Mouse (Mus musculus): ENCODE results near the gene Csnka2ip. TPM values are rescaled to one million over a fixed set of nuclear protein-coding genes. Genes with fewer than 3 reads are reported as not detected.

Csnka2ip gene
- total and polyA plus RNA-seq, 2 experiments from 2014 or later = not detected

DNA sequence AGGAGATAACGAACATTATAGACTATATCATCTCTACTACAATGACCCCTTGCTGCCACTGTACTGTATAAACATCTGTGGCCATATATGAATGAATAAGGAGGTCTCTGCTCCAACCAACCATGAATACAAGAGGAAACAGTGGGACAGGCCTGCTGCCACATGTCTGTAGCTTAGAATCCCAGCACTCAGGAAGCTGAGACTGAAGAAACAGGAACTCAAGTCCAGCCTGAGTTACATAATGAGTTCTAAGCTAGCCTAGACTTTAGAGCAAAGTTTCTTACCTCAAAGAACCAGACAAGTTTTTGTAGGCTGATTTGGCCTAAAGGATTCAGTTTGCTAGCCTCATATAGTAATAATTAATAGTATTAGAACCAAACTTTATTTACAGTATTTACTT is 5.6 kb upstream of the Csnka2ip start:
- no peaks in the 10 kb centered on the region for H3K9me3 ChIP-seq (ENCODE audit: low read length)
- WGBS = 93% methylated on average over 1 of the region's 1 CpGs
- TF ChIP-seq CTCF (IDR thresholded peaks at IDR 0.05) = no peak
- no peak for DNase-seq (ENCODE audit: low spot score)
- H3K9ac ChIP-seq (replicated peaks; ENCODE audit: low read length, poor library complexity, severe bottlenecking) = no peak overlapping the region
- no peaks in the 10 kb centered on the region for H3K4me1 ChIP-seq (ENCODE audit: insufficient read depth, low read length)
- H3K4me3 ChIP-seq (ENCODE audit: low read depth, low read length) = no peak overlapping the region
- no peaks in the 10 kb centered on the region for H3K27me3 ChIP-seq (ENCODE audit: insufficient read depth, low read length)
- no peak for ATAC-seq (ENCODE audit: low FRiP score)
- no peaks in the 10 kb centered on the region for H3K36me3 ChIP-seq (ENCODE audit: insufficient read depth, low read length)
- H3K4me2 ChIP-seq (ENCODE audit: low read depth, low read length, poor library complexity, severe bottlenecking) = no peak overlapping the region
- no peak overlapping the region for H3K27ac ChIP-seq (ENCODE audit: low read depth, low read length)

- no peak for DNase-seq (ENCODE audit: low spot score)
- no peaks in the 10 kb centered on the region for H3K9me3 ChIP-seq (ENCODE audit: low read length)
- whole genome bisulfite sequencing = 83% methylated on average over 2 of the region's 2 CpGs
- H3K27ac ChIP-seq (ENCODE audit: low read depth, low read length) = no peak overlapping the region
- H3K4me2 ChIP-seq (ENCODE audit: low read depth, low read length, poor library complexity, severe bottlenecking) = no peak overlapping the region
- no peaks in the 10 kb centered on the region for H3K4me1 ChIP-seq (ENCODE audit: insufficient read depth, low read length)
- H3K27me3 ChIP-seq (ENCODE audit: insufficient read depth, low read length) = no peaks in the 10 kb centered on the region
- H3K4me3 ChIP-seq (ENCODE audit: low read depth, low read length) = no peak overlapping the region
- H3K9ac ChIP-seq (replicated peaks; ENCODE audit: low read length, poor library complexity, severe bottlenecking) = no peak overlapping the region
- no peaks in the 10 kb centered on the region for H3K36me3 ChIP-seq (ENCODE audit: insufficient read depth, low read length)
- TF ChIP-seq CTCF (IDR thresholded peaks at IDR 0.05) = no peak
- no peak for ATAC-seq (ENCODE audit: low FRiP score)
These were observed 15.4 kb downstream of the Csnka2ip start for GRCm38 (mm10) chr16:64586825-64587224.

DNA sequence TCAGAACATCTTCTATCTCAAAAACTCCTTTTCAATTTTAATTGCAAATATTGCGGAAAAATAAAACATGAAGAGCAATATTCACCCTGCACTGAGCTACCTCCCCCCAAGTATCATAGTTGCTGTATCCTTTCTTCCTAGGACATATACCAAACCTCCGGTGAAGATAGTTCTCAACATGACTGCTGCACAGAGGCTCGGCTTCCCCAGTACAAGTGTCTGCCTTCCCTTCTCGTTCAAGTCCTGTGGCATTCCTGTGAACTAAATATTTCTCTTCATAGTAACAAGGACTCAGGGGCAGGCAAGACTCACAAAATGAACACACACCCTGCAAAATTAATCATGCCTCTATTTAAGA is 16.0 kb downstream of the Csnka2ip start:
- 85% methylated on average over 4 of the region's 4 CpGs for WGBS

DNA sequence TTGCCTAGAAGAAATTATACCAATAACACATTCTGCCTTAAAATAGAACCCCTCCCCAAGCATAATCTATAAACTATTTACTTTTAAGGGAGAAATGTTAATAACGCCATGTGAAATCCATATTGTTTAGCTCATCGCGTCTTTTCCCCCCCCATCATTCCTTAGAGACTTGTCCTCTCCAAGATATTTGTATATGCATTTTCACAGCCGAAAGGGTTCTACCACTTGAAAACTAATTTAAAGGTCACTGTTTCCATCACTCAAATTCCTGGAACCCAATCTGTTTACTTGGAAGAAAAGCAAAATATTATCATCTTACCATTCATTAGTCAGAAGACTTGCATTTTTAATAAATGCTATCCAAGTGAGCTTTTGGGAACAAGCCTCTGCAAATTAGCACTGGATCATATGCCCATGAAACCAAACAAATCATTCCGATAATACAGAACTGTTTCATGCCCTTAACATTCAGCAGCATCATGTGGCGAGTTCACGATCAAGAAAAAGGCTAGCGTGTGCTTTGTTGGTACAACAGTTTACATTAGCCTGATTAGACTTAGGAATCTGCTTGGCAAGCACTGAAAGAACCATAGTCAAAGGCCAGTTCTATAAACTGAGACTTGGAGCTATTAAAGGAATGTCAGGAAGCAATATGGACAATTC is 16.5 kb downstream of the Csnka2ip start:
- Histone ChIP-seq H3K27ac (ENCODE audit: low read depth, low read length) (no peak overlapping the region), H3K9ac (replicated peaks; ENCODE audit: low read length, poor library complexity, severe bottlenecking) (no peak overlapping the region), H3K4me2 (ENCODE audit: low read depth, low read length, poor library complexity, severe bottlenecking) (no peak overlapping the region), H3K4me1 (ENCODE audit: insufficient read depth, low read length) (no peaks in the 10 kb centered on the region), H3K4me3 (ENCODE audit: low read depth, low read length) (no peak overlapping the region), H3K36me3 (ENCODE audit: insufficient read depth, low read length) (no peaks in the 10 kb centered on the region), H3K9me3 (ENCODE audit: low read length) (no peaks in the 10 kb centered on the region), H3K27me3 (ENCODE audit: insufficient read depth, low read length) (no peaks in the 10 kb centered on the region)
- ATAC-seq (ENCODE audit: low FRiP score) (no peak), DNase-seq (ENCODE audit: low spot score) (no peak)
- 89% methylated on average over 8 of the region's 8 CpGs for WGBS
- TF ChIP-seq CTCF (IDR thresholded peaks at IDR 0.05) = no peak

More for the DNA sequence above, 16.0 kb downstream of the Csnka2ip start:
- H3K4me3 ChIP-seq (ENCODE audit: low read depth, low read length) = no peak overlapping the region
- no peak overlapping the region for H3K4me2 ChIP-seq (ENCODE audit: low read depth, low read length, poor library complexity, severe bottlenecking)
- H3K27me3 ChIP-seq (ENCODE audit: insufficient read depth, low read length) = no peaks in the 10 kb centered on the region
- H3K27ac ChIP-seq (ENCODE audit: low read depth, low read length) = no peak overlapping the region
- no peak overlapping the region for H3K9ac ChIP-seq (replicated peaks; ENCODE audit: low read length, poor library complexity, severe bottlenecking)
- H3K36me3 ChIP-seq (ENCODE audit: insufficient read depth, low read length) = no peaks in the 10 kb centered on the region
- no peaks in the 10 kb centered on the region for H3K9me3 ChIP-seq (ENCODE audit: low read length)
- ATAC-seq (ENCODE audit: low FRiP score) (no peak), DNase-seq (ENCODE audit: low spot score) (no peak)
- no peak for TF ChIP-seq CTCF (IDR thresholded peaks at IDR 0.05)
- no peaks in the 10 kb centered on the region for H3K4me1 ChIP-seq (ENCODE audit: insufficient read depth, low read length)

- H3K9ac ChIP-seq (replicated peaks; ENCODE audit: low read length, poor library complexity, severe bottlenecking) = no peak overlapping the region
- no peak for ATAC-seq (ENCODE audit: low FRiP score)
- H3K9me3 ChIP-seq (ENCODE audit: low read length) = no peaks in the 10 kb centered on the region
- no peak for DNase-seq (ENCODE audit: low spot score)
- H3K36me3 ChIP-seq (ENCODE audit: insufficient read depth, low read length) = no peaks in the 10 kb centered on the region
- H3K4me2 ChIP-seq (ENCODE audit: low read depth, low read length, poor library complexity, severe bottlenecking) = no peak overlapping the region
- H3K4me1 ChIP-seq (ENCODE audit: insufficient read depth, low read length) = no peaks in the 10 kb centered on the region
- H3K4me3 ChIP-seq (ENCODE audit: low read depth, low read length) = no peak overlapping the region
- no peaks in the 10 kb centered on the region for H3K27me3 ChIP-seq (ENCODE audit: insufficient read depth, low read length)
- TF ChIP-seq CTCF (IDR thresholded peaks at IDR 0.05) = no peak
- 73% methylated on average over 4 of the region's 4 CpGs for WGBS
- no peak overlapping the region for H3K27ac ChIP-seq (ENCODE audit: low read depth, low read length)
These were observed 17.6 kb downstream of the Csnka2ip start for GRCm38 (mm10) chr16:64584591-64584990.

- DNase-seq (ENCODE audit: low spot score) (peak; percentile 52), ATAC-seq (ENCODE audit: low FRiP score) (no peak)
- Histone ChIP-seq H3K27ac (ENCODE audit: low read depth, low read length) (no peak overlapping the region), H3K4me2 (ENCODE audit: low read depth, low read length, poor library complexity, severe bottlenecking) (no peak overlapping the region), H3K4me3 (ENCODE audit: low read depth, low read length) (no peak overlapping the region), H3K9me3 (ENCODE audit: low read length) (no peaks in the 10 kb centered on the region), H3K36me3 (ENCODE audit: insufficient read depth, low read length) (no peaks in the 10 kb centered on the region), H3K9ac (replicated peaks; ENCODE audit: low read length, poor library complexity, severe bottlenecking) (no peak overlapping the region), H3K27me3 (ENCODE audit: insufficient read depth, low read length) (no peaks in the 10 kb centered on the region), H3K4me1 (ENCODE audit: insufficient read depth, low read length) (no peaks in the 10 kb centered on the region)
- 54% methylated on average over 3 of the region's 3 CpGs for WGBS
- peak; percentile 23; the same call in 1 of the 2 replicates for TF ChIP-seq CTCF (IDR thresholded peaks at IDR 0.05)
These were observed 18.8 kb downstream of the Csnka2ip start for GRCm38 (mm10) chr16:64583406-64583805.

Data from midbrain, postnatal 0 days (tissue).